Mouse (Mus musculus) kidney, adult 2 months (tissue): ENCODE measurements around the gene Ace2.

ENCODE experiments used
- CTCF ChIP-seq: fragments of 200-500 bp; conservative IDR thresholded peaks from 2 replicates; pipeline ENCODE4 v1.5.1; 2011; ENCODE audit warnings: low read depth, mild to moderate bottlenecking, control low read depth, low read length, moderate library complexity, mixed read lengths; ENCODE audit not compliant: insufficient read depth, insufficient read length
- POLR2A ChIP-seq: fragments of 200-500 bp; IDR thresholded peaks from one replicate; pipeline ENCODE4 v1.6.1; 2011; ENCODE audit warnings: low read depth, low read length, control low read depth

DNA sequence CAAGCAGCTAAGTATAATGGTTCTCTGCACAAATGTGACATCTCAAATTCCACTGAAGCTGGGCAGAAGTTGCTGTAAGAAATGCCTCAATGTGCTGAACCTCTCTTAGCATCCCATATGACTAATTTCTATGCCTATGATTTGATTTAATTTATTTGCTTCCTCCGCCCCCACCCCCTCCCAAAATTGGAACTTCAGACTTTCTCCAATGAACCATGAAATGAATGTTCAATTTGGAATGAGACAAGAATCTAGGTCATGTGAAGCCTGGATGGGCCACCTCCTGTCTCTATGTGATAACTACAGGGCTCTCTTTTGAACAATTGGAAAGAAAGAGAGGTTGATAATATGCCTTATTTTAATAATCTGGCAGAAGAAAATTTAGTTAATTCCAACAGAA, 36.2 kb downstream of the Ace2 start:
- TF ChIP-seq POLR2A (no peak), CTCF (no peak)
